Mouse (Mus musculus) Patski (cell line): Measurements from ENCODE around the gene Atp6v0a1. TPM values are rescaled to one million over a fixed set of nuclear protein-coding genes. Genes with fewer than 3 reads are reported as not detected.

Source experiments
- ATAC-seq: fragments of 100-300 bp; one replicate; pipeline ENCODE4 v1.8.0; 2021
- CTCF ChIA-PET: fragments of 350-600 bp; sonication (Branson Sonifier 250); formaldehyde crosslinking; loops from one replicate; lab custom pipeline; 2022; ENCODE audit warnings: inconsistent platforms; lab: Charles Lee
- POLR2A ChIA-PET: fragments of 350-600 bp; sonication (Branson Sonifier 250); formaldehyde crosslinking; loops from one replicate; lab custom pipeline; 2022; ENCODE audit warnings: antibody characterized with exemption, inconsistent platforms; lab: Charles Lee
- DNase-seq: peaks from one replicate; pipeline ENCODE4 v3.0.0-alpha.2; 2011; ENCODE audit warnings: low read depth, low spot score
- H3K27me3 ChIP-seq: fragments of 371-371 bp; one replicate; pipeline ENCODE4 v1.5.1; 2021
- CTCF ChIP-seq: fragments of 100-300 bp; IDR thresholded peaks from one replicate; pipeline ENCODE4 v1.5.1; 2021
- in situ Hi-C: fragments of 300-500 bp; cut with MboI; formaldehyde crosslinking; loops from 3 replicates; pipeline ENCODE4 v1.11.1; 2018; ENCODE audit warnings: low pct_unique_long_range_greater_than_20kb, mixed read lengths
- polyA plus RNA-seq: library from polyadenylated mRNA; unstranded; gene quantifications from one replicate; pipeline ENCODE4 v1.2.3, GENCODE M21; 2021

Atp6v0a1 gene
- polyA plus RNA-seq, 1 experiment from 2014 or later, result 141 TPM

GRCm38 (mm10) chr11:101070987-101071386 is 61.7 kb downstream of the Atp6v0a1 start:
- DNase-seq (no peak), ATAC-seq (no peak)
- CTCF ChIA-PET, result interaction anchor here (0.8 to 1.1 kb wide), 2 partner anchors 88 to 100 kb away, joined by 3 read pairs; partner anchors contain the start of gene Plekhh3
- in situ Hi-C loops, result no loop called here
- H3K27me3 ChIP-seq, result no peaks in the 10 kb centered on the region
- TF ChIP-seq CTCF, result no peak
- POLR2A ChIA-PET, result interaction anchor here (1.7 to 2.9 kb wide), 3 partner anchors 10 to 23 kb away, joined by 4 to 13 read pairs (median 4); partner anchors contain the start of gene Coasy

DNA sequence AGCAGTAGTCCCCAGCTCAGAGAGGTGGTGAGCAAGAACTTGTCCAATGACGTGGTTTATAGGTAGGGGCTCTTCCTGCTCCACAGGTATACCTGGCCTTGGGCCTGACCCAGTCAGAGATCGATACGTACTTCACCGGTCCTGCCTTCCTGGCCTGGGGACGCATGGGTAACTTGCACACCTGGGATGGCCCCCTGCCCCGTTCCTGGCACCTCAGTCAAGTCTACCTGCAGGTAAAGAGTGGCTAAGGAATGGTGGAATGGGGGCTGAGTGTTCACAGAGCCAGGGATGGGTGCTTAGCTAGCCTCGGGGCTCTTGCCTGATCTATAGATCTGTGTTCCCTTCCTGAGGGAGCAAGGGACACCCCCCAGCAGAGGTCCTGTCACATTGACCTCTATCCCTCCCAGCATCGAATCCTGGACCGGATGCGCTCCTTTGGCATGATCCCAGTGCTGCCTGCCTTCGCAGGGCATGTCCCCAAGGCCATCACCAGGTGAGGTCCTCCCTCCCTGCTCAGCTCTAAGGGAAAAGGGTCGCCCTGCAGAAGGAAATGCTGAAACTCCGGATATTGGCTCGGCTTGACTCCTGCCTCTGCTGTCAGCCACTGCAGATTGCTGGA is 62.7 kb downstream of the Atp6v0a1 start:
- no peaks in the 10 kb centered on the region for H3K27me3 ChIP-seq
- in situ Hi-C loops, result no loop called here
- POLR2A ChIA-PET, result interaction anchor here (1.7 kb wide), 1 partner anchor 12 kb away, joined by 4 read pairs; no protein-coding TSS in a partner anchor
- TF ChIP-seq CTCF, result no peak
- CTCF ChIA-PET, result interaction anchor here (1.1 kb wide), 1 partner anchor 99 kb away, joined by 3 read pairs; the partner anchor contains the start of gene Plekhh3
- ATAC-seq, result no peak
- no peak for DNase-seq

- POLR2A ChIA-PET, result no interaction called here
- no peaks in the 10 kb centered on the region for H3K27me3 ChIP-seq
- DNase-seq, result no peak
- in situ Hi-C loops, result no loop called here
- ATAC-seq, result no peak
- CTCF ChIA-PET, result no interaction called here
- TF ChIP-seq CTCF, result no peak
Measured at GRCm38 (mm10) chr11:101078121-101078520, 68.9 kb downstream of the Atp6v0a1 start, which contains the start of gene Hsd17b1. Hsd17b1 (plus strand) TSS chr11:101078411.

DNA sequence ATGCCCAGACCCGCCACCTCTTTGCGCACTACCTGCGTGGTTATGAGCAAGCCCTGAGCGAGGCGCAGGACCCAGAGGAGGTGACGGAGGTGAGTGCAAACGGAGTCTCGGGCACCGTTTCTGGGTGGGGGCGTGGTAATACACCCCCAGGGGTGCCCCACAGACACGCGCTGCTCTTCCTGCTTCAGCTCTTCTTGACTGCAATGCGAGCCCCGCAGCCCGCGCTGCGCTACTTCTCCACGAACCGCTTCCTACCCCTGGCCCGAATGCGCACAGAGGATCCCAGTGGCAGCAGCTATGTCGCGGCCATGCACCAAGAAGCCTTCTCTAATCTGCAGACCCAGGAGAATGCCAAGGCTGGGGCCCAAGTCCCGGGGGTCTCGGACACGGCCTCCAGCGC is 70.5 kb downstream of the Atp6v0a1 start:
- no peak for DNase-seq
- ChIA-PET POLR2A (interaction anchor here (3.3 kb wide), 1 partner anchor 10 kb away, joined by 13 read pairs; the partner anchor contains the start of gene Naglu), CTCF (no interaction called here)
- no peak for TF ChIP-seq CTCF
- in situ Hi-C loops, result loop anchor here (5.0 kb wide), 1 partner anchor 93 kb away; the partner anchor contains the start of genes Cntnap1 and Plekhh3
- no peak for ATAC-seq
- H3K27me3 ChIP-seq, result no peaks in the 10 kb centered on the region

- DNase-seq, result no peak
- no peak for TF ChIP-seq CTCF
- ATAC-seq, result no peak
- POLR2A ChIA-PET, result interaction anchor here (0.6 to 3.3 kb wide), 2 partner anchors 10 to 37 kb away, joined by 3 to 13 read pairs; partner anchors contain the start of gene Naglu
- CTCF ChIA-PET, result no interaction called here
- no peaks in the 10 kb centered on the region for H3K27me3 ChIP-seq
- in situ Hi-C loops, result loop anchor here (5.0 kb wide), 1 partner anchor 92 kb away; the partner anchor contains the start of genes Cntnap1 and Plekhh3
Measured at GRCm38 (mm10) chr11:101080421-101080820, 71.2 kb downstream of the Atp6v0a1 start.

GRCm38 (mm10) chr11:101081659-101082058 is 72.4 kb downstream of the Atp6v0a1 start:
- no peak for TF ChIP-seq CTCF
- H3K27me3 ChIP-seq, result no peaks in the 10 kb centered on the region
- ChIA-PET CTCF (interaction anchor here (1.8 kb wide), 1 partner anchor 90 kb away, joined by 7 read pairs; the partner anchor contains the start of gene Plekhh3), POLR2A (interaction anchor here (3.3 kb wide), 1 partner anchor 12 kb away, joined by 13 read pairs; the partner anchor contains the start of gene Naglu)
- in situ Hi-C loops, result loop anchor here (5.0 kb wide), 1 partner anchor 91 kb away; the partner anchor contains the start of genes Cntnap1 and Plekhh3
- no peak for DNase-seq
- no peak for ATAC-seq

DNA sequence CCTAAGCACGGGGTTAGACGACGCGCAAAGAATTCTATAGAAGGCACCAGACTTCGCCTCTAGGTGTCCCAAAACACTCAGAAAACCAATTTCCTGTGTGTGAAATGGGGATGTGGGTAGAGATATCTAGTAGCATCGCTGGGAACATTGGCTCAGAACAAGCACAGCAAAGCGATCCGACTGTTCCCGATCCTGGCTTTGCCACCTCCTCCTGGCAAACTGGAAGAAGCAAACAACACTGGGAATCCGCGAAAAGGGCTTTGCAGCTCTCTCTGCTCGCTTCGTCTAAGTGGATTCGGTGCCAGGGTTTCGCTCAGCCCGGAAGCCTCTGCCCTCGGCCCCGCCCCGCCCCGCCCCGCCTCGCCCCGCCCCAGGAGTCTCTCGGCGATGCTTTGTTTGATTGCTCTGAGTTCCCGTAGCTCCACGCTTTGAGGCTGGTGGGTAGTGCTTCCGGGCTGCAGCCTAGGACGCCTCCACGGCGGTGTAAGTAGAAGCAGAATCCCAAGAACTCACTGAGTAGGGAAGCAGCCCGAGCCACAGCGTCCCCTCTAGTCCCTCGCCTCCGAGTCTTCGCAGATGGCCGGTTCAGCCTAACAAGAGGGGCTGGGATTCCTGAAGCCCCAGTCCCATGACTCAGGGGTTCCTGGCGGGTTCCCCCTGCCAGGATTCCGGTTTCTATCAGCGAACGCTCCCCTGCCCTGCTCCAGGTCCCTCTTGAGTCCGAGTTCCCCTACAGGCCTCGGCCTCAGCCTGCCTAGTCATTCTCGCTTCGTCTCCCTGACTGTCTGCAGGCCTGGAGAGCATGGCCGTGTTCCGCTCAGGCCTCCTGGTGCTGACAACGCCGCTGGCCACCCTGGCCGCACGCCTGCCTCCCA is 73.2 kb downstream of the Atp6v0a1 start, which contains the start of gene Coasy:
Gene Coasy (plus strand): TSS at position 358 of the 875 bp plus-strand sequence.
- in situ Hi-C loops, result loop anchor here (5.0 kb wide), 1 partner anchor 90 kb away; the partner anchor contains the start of genes Cntnap1 and Plekhh3
- peak; percentile 74 for DNase-seq
- ATAC-seq, result peak; percentile 55
- POLR2A ChIA-PET, result interaction anchor here (0.5 to 3.3 kb wide), 2 partner anchors 12 to 46 kb away, joined by 4 to 13 read pairs; partner anchors contain the start of gene Naglu
- CTCF ChIA-PET, result interaction anchor here (1.8 to 2.0 kb wide), 2 partner anchors 24 to 90 kb away, joined by 5 to 7 read pairs; partner anchors contain the start of gene Plekhh3
- no peaks in the 10 kb centered on the region for H3K27me3 ChIP-seq
- no peak for TF ChIP-seq CTCF

DNA sequence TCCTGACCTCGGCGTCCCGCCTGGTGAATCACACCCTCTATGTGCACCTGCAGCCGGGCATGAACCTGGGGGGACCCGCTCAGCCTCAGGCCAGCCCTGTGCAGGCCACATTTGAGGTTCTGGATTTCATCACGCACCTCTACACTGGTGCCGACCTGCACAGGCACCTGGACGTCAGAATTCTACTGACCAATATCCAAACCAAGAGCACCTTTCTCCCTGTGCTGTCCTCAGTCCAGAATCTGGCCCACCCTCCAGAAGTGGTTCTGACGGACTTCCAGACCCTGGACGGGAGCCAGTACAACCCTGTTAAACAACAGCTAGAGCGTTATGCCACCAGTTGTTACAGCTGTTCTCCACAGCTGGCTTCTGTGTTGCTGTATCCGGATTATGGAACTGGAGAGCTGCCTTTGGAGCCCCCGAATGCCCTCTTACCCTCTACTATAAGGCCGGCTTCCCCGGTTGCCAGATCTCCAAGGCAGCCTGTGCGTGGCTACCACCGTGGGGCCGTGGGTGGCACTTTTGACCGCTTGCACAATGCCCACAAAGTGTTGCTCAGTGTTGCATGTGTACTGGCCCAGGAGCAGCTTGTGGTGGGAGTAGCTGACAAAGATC is 73.9 kb downstream of the Atp6v0a1 start:
- no peaks in the 10 kb centered on the region for H3K27me3 ChIP-seq
- POLR2A ChIA-PET, result interaction anchor here (0.5 to 1.7 kb wide), 4 partner anchors 10 to 100 kb away, joined by 3 to 7 read pairs (median 4); no protein-coding TSS in a partner anchor
- DNase-seq, result no peak
- ATAC-seq, result no peak
- TF ChIP-seq CTCF, result no peak
- CTCF ChIA-PET, result interaction anchor here (1.1 to 2.0 kb wide), 2 partner anchors 12 to 25 kb away, joined by 3 to 5 read pairs; partner anchors contain the start of gene Psmc3ip
- in situ Hi-C loops, result loop anchor here (5.0 kb wide), 1 partner anchor 89 kb away; the partner anchor contains the start of genes Cntnap1 and Plekhh3

- CTCF ChIA-PET, result interaction anchor here (1.1 kb wide), 1 partner anchor 11 kb away, joined by 3 read pairs; the partner anchor contains the start of gene Psmc3ip
- no peak for ATAC-seq
- no peak for TF ChIP-seq CTCF
- H3K27me3 ChIP-seq, result no peaks in the 10 kb centered on the region
- POLR2A ChIA-PET, result interaction anchor here (1.7 kb wide), 1 partner anchor 9 kb away, joined by 7 read pairs; no protein-coding TSS in a partner anchor
- in situ Hi-C loops, result loop anchor here (5.0 kb wide), 1 partner anchor 88 kb away; the partner anchor contains the start of genes Cntnap1 and Plekhh3
- no peak for DNase-seq
Measured at GRCm38 (mm10) chr11:101084246-101084645, 75.0 kb downstream of the Atp6v0a1 start.
